Comparison of ENCODE assay signal across 8 mouse cellular contexts in the genomic region with DNA sequence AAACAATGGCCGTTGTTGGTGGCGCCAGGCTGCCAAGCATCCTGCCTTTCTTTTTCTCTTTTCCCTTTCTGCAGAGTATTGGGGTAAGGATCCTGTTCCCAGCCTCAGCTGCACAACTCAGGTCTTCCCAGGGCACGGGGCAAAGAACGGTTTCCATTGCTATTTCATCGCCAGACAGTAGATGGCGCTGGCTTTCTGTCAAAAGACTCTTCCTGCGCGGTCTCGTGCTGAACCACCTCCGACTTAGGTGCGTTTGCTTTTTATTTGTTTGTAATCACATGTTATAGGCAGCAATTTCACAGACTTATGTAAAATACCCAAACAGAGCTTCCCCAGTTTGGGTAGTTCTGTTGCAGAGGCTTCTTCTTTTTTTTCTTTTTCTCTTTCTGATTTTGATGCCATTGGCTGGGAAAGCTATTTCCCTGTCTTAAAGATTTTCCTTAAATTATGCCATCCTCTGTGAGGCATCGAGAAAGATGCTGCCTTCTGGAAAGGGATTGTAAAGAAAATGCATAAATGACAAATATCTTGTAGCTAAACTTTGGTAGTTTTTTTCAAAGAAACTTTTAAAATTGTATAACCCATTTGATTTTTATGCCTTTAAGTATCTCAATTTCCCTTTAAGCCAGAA.
DNase-seq lines count a peak whose midpoint lies in the region; ATAC-seq and TF ChIP-seq lines count a peak whose summit lies in the region.

No protein-coding gene starts in this region.

- peak overlapping the region; percentile 46 for H3K4me2 ChIP-seq in heart, postnatal 0 days (ENCODE audit: low read depth, low read length)
- H3K4me2 ChIP-seq in liver, postnatal 0 days (ENCODE audit: low read depth, low read length), result peak overlapping the region; percentile 46

- WGBS in forebrain, embryonic 10.5 days, result 5% methylated on average over 12 of the region's 12 CpGs
- WGBS in heart, postnatal 0 days, result 1% methylated on average over 12 of the region's 12 CpGs
- WGBS in liver, postnatal 0 days (ENCODE audit: insufficient replicate concordance), result 3% methylated on average over 12 of the region's 12 CpGs
- 2% methylated on average over 12 of the region's 12 CpGs for WGBS in olfactory bulb, adult 2 months

- no peak for TF ChIP-seq EP300 in heart, postnatal 0 days (IDR thresholded peaks at IDR 0.05; ENCODE audit: low read depth)
- TF ChIP-seq EP300 in liver, postnatal 0 days (IDR thresholded peaks at IDR 0.05; ENCODE audit: low read depth), result no peak

- H3K4me3 ChIP-seq in ES-E14 (ENCODE audit: insufficient read depth in 1 of 2, low read depth in 1 of 2, low read length in 2 of 2, poor library complexity in 1 of 2, severe bottlenecking in 1 of 2), result no peak overlapping the region
- H3K4me3 ChIP-seq in forebrain, embryonic 10.5 days, result no peak overlapping the region
- H3K4me3 ChIP-seq in heart, postnatal 0 days (ENCODE audit: low read depth, low read length), result peak overlapping the region; percentile 11; the same call in 1 of the 2 replicates
- no peak overlapping the region for H3K4me3 ChIP-seq in liver, postnatal 0 days (ENCODE audit: low read depth, low read length)
- no peak overlapping the region for H3K4me3 ChIP-seq in olfactory bulb, adult 2 months (ENCODE audit: insufficient read depth, low read depth, low read length)

- no peak for TF ChIP-seq POLR2A in brain, embryonic 14.5 days (IDR thresholded peaks at IDR 0.05; ENCODE audit: borderline replicate concordance, extremely low read depth, insufficient read depth, insufficient read length, poor library complexity, severe bottlenecking)
- no peak for TF ChIP-seq POLR2A in olfactory bulb, adult 2 months (IDR thresholded peaks at IDR 0.05; ENCODE audit: insufficient read depth, low read depth, low read length)

- peaks cover 9% of the 10 kb centered on the region for H3K27me3 ChIP-seq in forebrain, embryonic 10.5 days (ENCODE audit: poor library complexity, severe bottlenecking)
- H3K27me3 ChIP-seq in heart, postnatal 0 days (ENCODE audit: control insufficient read depth, insufficient read depth, low read length), result no peaks in the 10 kb centered on the region
- H3K27me3 ChIP-seq in liver, postnatal 0 days (ENCODE audit: insufficient read depth, low read length), result no peaks in the 10 kb centered on the region

- ATAC-seq in heart, postnatal 0 days (ENCODE audit: insufficient read depth, low read depth), result peak; percentile 41; the same call in 1 of the 2 replicates
- no peak for ATAC-seq in liver, postnatal 0 days

- H3K9ac ChIP-seq in ES-E14 (ENCODE audit: insufficient read depth, low read depth, low read length, poor library complexity, severe bottlenecking), result no peak overlapping the region
- H3K9ac ChIP-seq in heart, postnatal 0 days (replicated peaks; ENCODE audit: low read depth, low read length), result no peak overlapping the region
- H3K9ac ChIP-seq in liver, postnatal 0 days (replicated peaks), result no peak overlapping the region

- DNase-seq in ES-E14 (ENCODE audit: low read depth, low spot score), result peak; percentile 57
- peak; percentile 89 for DNase-seq in brain, embryonic 14.5 days (ENCODE audit: low read depth)
- peak; percentile 67 for DNase-seq in forebrain, embryonic 10.5 days (ENCODE audit: extremely low spot score, low spot score)
- peak; percentile 58 for DNase-seq in heart, postnatal 0 days (ENCODE audit: low spot score)
- peak; percentile 45 to 75 for DNase-seq in kidney, postnatal 36 days
- peak; percentile 65 for DNase-seq in liver, postnatal 0 days
- DNase-seq in thymus, postnatal 25 days, result peak; percentile 39

- H3K36me3 ChIP-seq in ES-E14 (ENCODE audit: control insufficient read depth, insufficient read depth, low read length, poor library complexity, severe bottlenecking), result no peaks in the 10 kb centered on the region
- H3K36me3 ChIP-seq in forebrain, embryonic 10.5 days (replicated peaks), result no peaks in the 10 kb centered on the region
- no peaks in the 10 kb centered on the region for H3K36me3 ChIP-seq in heart, postnatal 0 days (replicated peaks; ENCODE audit: control insufficient read depth, insufficient read depth, low read length)
- no peaks in the 10 kb centered on the region for H3K36me3 ChIP-seq in liver, postnatal 0 days (replicated peaks; ENCODE audit: insufficient read depth, low read length)

- no peak overlapping the region for H3K27ac ChIP-seq in ES-E14 (ENCODE audit: insufficient read depth, low read depth, low read length, poor library complexity, severe bottlenecking)
- H3K27ac ChIP-seq in forebrain, embryonic 10.5 days, result no peak overlapping the region
- H3K27ac ChIP-seq in heart, postnatal 0 days (ENCODE audit: low read depth), result no peak overlapping the region
- no peak overlapping the region for H3K27ac ChIP-seq in liver, postnatal 0 days (ENCODE audit: low read depth)
- no peak overlapping the region for H3K27ac ChIP-seq in olfactory bulb, adult 2 months (ENCODE audit: insufficient read depth, low read depth, low read length)

- peak; percentile 98 for TF ChIP-seq CTCF in brain, embryonic 14.5 days (IDR thresholded peaks at IDR 0.05; ENCODE audit: borderline replicate concordance, extremely low read depth, insufficient read depth, insufficient read length)
- TF ChIP-seq CTCF in heart, postnatal 0 days (IDR thresholded peaks at IDR 0.05; ENCODE audit: low read depth), result peak; percentile 88
- TF ChIP-seq CTCF in liver, postnatal 0 days (IDR thresholded peaks at IDR 0.05; ENCODE audit: low read depth), result peak; percentile 86
- TF ChIP-seq CTCF in olfactory bulb, adult 2 months (IDR thresholded peaks at IDR 0.05; ENCODE audit: insufficient read depth, low read depth, low read length), result peak; percentile 83

- in situ Hi-C loops in ES-E14 (cut with MboI; ENCODE audit: low sequenced_read_pairs in 2 of 2, unreplicated experiment in 2 of 2), result no loop called here

- no peaks in the 10 kb centered on the region for H3K9me3 ChIP-seq in ES-E14 (ENCODE audit: control insufficient read depth, insufficient read depth, low read depth, low read length)
- H3K9me3 ChIP-seq in forebrain, embryonic 10.5 days, result no peaks in the 10 kb centered on the region
- no peaks in the 10 kb centered on the region for H3K9me3 ChIP-seq in heart, postnatal 0 days (replicated peaks; ENCODE audit: control insufficient read depth, low read length)
- no peaks in the 10 kb centered on the region for H3K9me3 ChIP-seq in liver, postnatal 0 days (ENCODE audit: low read length)

- H3K4me1 ChIP-seq in ES-E14 (ENCODE audit: control insufficient read depth in 2 of 2, insufficient read depth in 2 of 2, low read length in 2 of 2, poor library complexity in 1 of 2), result no peaks in the 10 kb centered on the region
- H3K4me1 ChIP-seq in forebrain, embryonic 10.5 days, result no peaks in the 10 kb centered on the region
- H3K4me1 ChIP-seq in heart, postnatal 0 days (ENCODE audit: control insufficient read depth, insufficient read depth), result no peaks in the 10 kb centered on the region
- no peaks in the 10 kb centered on the region; the same call in 1 of the 2 replicates for H3K4me1 ChIP-seq in liver, postnatal 0 days (ENCODE audit: insufficient read depth)
- H3K4me1 ChIP-seq in olfactory bulb, adult 2 months (ENCODE audit: control insufficient read depth, insufficient read depth, low read length), result no peaks in the 10 kb centered on the region

TF ChIP-seq in ES-E14, 5 proteins besides CTCF, POLR2A, EP300 and RAD21:
- TF ChIP-seq MAFK (IDR thresholded peaks at IDR 0.05; ENCODE audit: insufficient read depth, low read depth, low read length) (no peak), ZC3H11A (IDR thresholded peaks at IDR 0.05; ENCODE audit: borderline replicate concordance, low read depth, low read length) (peak; percentile 65; the same call in 1 of the 2 replicates), HCFC1 (IDR thresholded peaks at IDR 0.05; ENCODE audit: borderline replicate concordance, insufficient read depth, low read length) (no peak), CHD2 (IDR thresholded peaks at IDR 0.05; ENCODE audit: low read depth, low read length) (no peak)
TF ChIP-seq in ES-E14: peak in this region for 1.

Comparison
In these comparisons a context has a peak if more than half of its experiments do, and no peak if none do; other contexts are left out.
1. DNase-seq: peak in every context shown above with its lines; median percentile 89 in brain, embryonic 14.5 days; 67 in forebrain, embryonic 10.5 days; 65 in liver, postnatal 0 days; 60 in kidney, postnatal 36 days; 58 in heart, postnatal 0 days; 57 in ES-E14; 39 in thymus, postnatal 25 days.